Comparison of ENCODE assay signal across 17 mouse cellular contexts in genomic region chr6:50445616-50446015, GRCm38 (mm10). TPM values are rescaled to one million over a fixed set of nuclear protein-coding genes. Genes with fewer than 3 reads are reported as not detected.
DNase-seq lines count a peak whose midpoint lies in the region; ATAC-seq and TF ChIP-seq lines count a peak whose summit lies in the region.
"Had no signal": no experiment of that assay in that cellular context is flagged by ENCODE, and none has a peak within 500 bp of the region (broad histone marks: within the 10 kb centered on the region; RNA-seq: fewer than 3 reads in every experiment).

No protein-coding gene starts in this region.

- no peaks in the 10 kb centered on the region for H3K4me1 ChIP-seq in embryonic facial prominence, embryonic 14.5 days (ENCODE audit: control insufficient read depth, insufficient read depth, low read length)
- no peaks in the 10 kb centered on the region; the same call in 1 of the 2 replicates for H3K4me1 ChIP-seq in embryonic facial prominence, embryonic 10.5 days
- H3K4me1 ChIP-seq in intestine, postnatal 0 days (replicated peaks; ENCODE audit: control insufficient read depth, insufficient read depth, low read length), result no peaks in the 10 kb centered on the region
- no peaks in the 10 kb centered on the region for H3K4me1 ChIP-seq in intestine, embryonic 15.5 days (replicated peaks)
- no peaks in the 10 kb centered on the region for H3K4me1 ChIP-seq in midbrain, embryonic 14.5 days (ENCODE audit: control insufficient read depth, insufficient read depth, low read length)
- H3K4me1 ChIP-seq in midbrain, embryonic 10.5 days, result no peaks in the 10 kb centered on the region
- H3K4me1 ChIP-seq: hindbrain, embryonic 15.5 days; limb, embryonic 15.5 days; stomach, embryonic 15.5 days had no signal

- peak; percentile 49; the same call in 1 of the 2 replicates for ATAC-seq in embryonic facial prominence, embryonic 14.5 days (ENCODE audit: low read depth)
- ATAC-seq in intestine, postnatal 0 days, result peak; percentile 65
- ATAC-seq in intestine, embryonic 15.5 days, result no peak
- no peak for ATAC-seq in midbrain, embryonic 14.5 days (ENCODE audit: low FRiP score, low TSS enrichment)
- ATAC-seq: CD4-positive, CD25-positive, alpha-beta regulatory T cell, adult 4 months had no signal

- H3K9me3 ChIP-seq in embryonic facial prominence, embryonic 14.5 days (ENCODE audit: control insufficient read depth, low read length), result no peaks in the 10 kb centered on the region
- H3K9me3 ChIP-seq in embryonic facial prominence, embryonic 10.5 days, result no peaks in the 10 kb centered on the region
- no peaks in the 10 kb centered on the region for H3K9me3 ChIP-seq in intestine, postnatal 0 days (ENCODE audit: control insufficient read depth)
- no peaks in the 10 kb centered on the region for H3K9me3 ChIP-seq in intestine, embryonic 15.5 days
- H3K9me3 ChIP-seq in midbrain, embryonic 14.5 days (ENCODE audit: control insufficient read depth, low read length), result no peaks in the 10 kb centered on the region
- 0 out of 2 replicates have a peak, but pooled peaks cover 4% of the 10 kb centered on the region for H3K9me3 ChIP-seq in midbrain, embryonic 10.5 days (replicated peaks)
- H3K9me3 ChIP-seq: G1E; hindbrain, embryonic 15.5 days; limb, embryonic 15.5 days; stomach, embryonic 15.5 days had no signal

- H3K9ac ChIP-seq in embryonic facial prominence, embryonic 14.5 days (ENCODE audit: low read depth, low read length), result no peak overlapping the region
- H3K9ac ChIP-seq in intestine, postnatal 0 days (ENCODE audit: low read depth, low read length), result no peak overlapping the region
- no peak overlapping the region for H3K9ac ChIP-seq in intestine, embryonic 15.5 days
- H3K9ac ChIP-seq in midbrain, embryonic 14.5 days (replicated peaks; ENCODE audit: low read length), result no peak overlapping the region
- H3K9ac ChIP-seq: hindbrain, embryonic 15.5 days; limb, embryonic 15.5 days; stomach, embryonic 15.5 days had no signal

- WGBS in embryonic facial prominence, embryonic 14.5 days, result 57% methylated on average over 2 of the region's 2 CpGs
- WGBS in embryonic facial prominence, embryonic 10.5 days, result 75% methylated on average over 2 of the region's 2 CpGs
- WGBS in intestine, postnatal 0 days, result 35% methylated on average over 2 of the region's 2 CpGs
- 73% methylated on average over 2 of the region's 2 CpGs for WGBS in intestine, embryonic 15.5 days
- WGBS in midbrain, embryonic 14.5 days, result 34% methylated on average over 2 of the region's 2 CpGs
- 56% methylated on average over 2 of the region's 2 CpGs for WGBS in midbrain, embryonic 10.5 days

- H3K36me3 ChIP-seq in embryonic facial prominence, embryonic 14.5 days (ENCODE audit: control insufficient read depth, insufficient read depth, low read length), result no peaks in the 10 kb centered on the region
- 0 out of 2 replicates have a peak, but pooled peaks cover 3% of the 10 kb centered on the region for H3K36me3 ChIP-seq in embryonic facial prominence, embryonic 10.5 days (replicated peaks)
- peaks cover under 1% of the 10 kb centered on the region; the same call in 1 of the 2 replicates for H3K36me3 ChIP-seq in intestine, postnatal 0 days (ENCODE audit: control insufficient read depth, insufficient read depth)
- no peaks in the 10 kb centered on the region for H3K36me3 ChIP-seq in intestine, embryonic 15.5 days
- no peaks in the 10 kb centered on the region for H3K36me3 ChIP-seq in midbrain, embryonic 14.5 days (ENCODE audit: control insufficient read depth, insufficient read depth, low read length)
- no peaks in the 10 kb centered on the region for H3K36me3 ChIP-seq in midbrain, embryonic 10.5 days
- H3K36me3 ChIP-seq: G1E; hindbrain, embryonic 15.5 days; limb, embryonic 15.5 days; stomach, embryonic 15.5 days had no signal

- no peak overlapping the region for H3K4me3 ChIP-seq in embryonic facial prominence, embryonic 14.5 days (ENCODE audit: low read depth, low read length)
- no peak overlapping the region for H3K4me3 ChIP-seq in embryonic facial prominence, embryonic 10.5 days
- H3K4me3 ChIP-seq in intestine, postnatal 0 days (ENCODE audit: low read depth, low read length), result no peak overlapping the region
- no peak overlapping the region for H3K4me3 ChIP-seq in intestine, embryonic 15.5 days (replicated peaks)
- no peak overlapping the region for H3K4me3 ChIP-seq in midbrain, embryonic 14.5 days (replicated peaks; ENCODE audit: low read depth, low read length)
- H3K4me3 ChIP-seq in midbrain, embryonic 10.5 days, result no peak overlapping the region
- H3K4me3 ChIP-seq: erythroblast, embryonic 14.5 days; hindbrain, embryonic 15.5 days; limb, embryonic 15.5 days; stomach, embryonic 15.5 days had no signal

- H3K4me2 ChIP-seq in embryonic facial prominence, embryonic 14.5 days (ENCODE audit: low read depth, low read length), result no peak overlapping the region
- H3K4me2 ChIP-seq in intestine, postnatal 0 days (replicated peaks; ENCODE audit: low read depth), result no peak overlapping the region
- H3K4me2 ChIP-seq in intestine, embryonic 15.5 days (replicated peaks), result no peak overlapping the region
- no peak overlapping the region for H3K4me2 ChIP-seq in midbrain, embryonic 14.5 days (ENCODE audit: low read length)
- H3K4me2 ChIP-seq: hindbrain, embryonic 15.5 days; limb, embryonic 15.5 days; stomach, embryonic 15.5 days had no signal

- no peak for TF ChIP-seq CTCF in intestine, postnatal 0 days (IDR thresholded peaks at IDR 0.05; ENCODE audit: low read depth)

- no peaks in the 10 kb centered on the region for H3K27me3 ChIP-seq in embryonic facial prominence, embryonic 14.5 days (replicated peaks; ENCODE audit: control insufficient read depth, insufficient read depth, low read length)
- no peaks in the 10 kb centered on the region for H3K27me3 ChIP-seq in embryonic facial prominence, embryonic 10.5 days (replicated peaks; ENCODE audit: low read depth, poor library complexity, severe bottlenecking)
- H3K27me3 ChIP-seq in intestine, postnatal 0 days (replicated peaks; ENCODE audit: control insufficient read depth, insufficient read depth, low read length), result no peaks in the 10 kb centered on the region
- no peaks in the 10 kb centered on the region for H3K27me3 ChIP-seq in intestine, embryonic 15.5 days (replicated peaks)
- no peaks in the 10 kb centered on the region for H3K27me3 ChIP-seq in midbrain, embryonic 14.5 days (ENCODE audit: control insufficient read depth, insufficient read depth, low read length)
- H3K27me3 ChIP-seq in midbrain, embryonic 10.5 days (ENCODE audit: low read depth, poor library complexity, severe bottlenecking), result no peaks in the 10 kb centered on the region
- H3K27me3 ChIP-seq: hindbrain, embryonic 15.5 days; limb, embryonic 15.5 days; stomach, embryonic 15.5 days had no signal

- DNase-seq in embryonic facial prominence, embryonic 14.5 days (ENCODE audit: low spot score), result peak; percentile 57
- no peak for DNase-seq in embryonic facial prominence, embryonic 10.5 days (ENCODE audit: low spot score)
- DNase-seq in midbrain, embryonic 14.5 days, result peak; percentile 59
- DNase-seq in midbrain, embryonic 10.5 days (ENCODE audit: low spot score), result no peak
- no peak for DNase-seq in left cerebral cortex, adult 18-20 months (ENCODE audit: low spot score in 2 of 2)
- no peak for DNase-seq in cerebellum, postnatal 4 days (ENCODE audit: low spot score in 2 of 2)
- DNase-seq: cerebellum, postnatal 14 days; gastrocnemius, postnatal 36 days; lung, adult 18-20 months had no signal

- H3K27ac ChIP-seq in embryonic facial prominence, embryonic 14.5 days (replicated peaks; ENCODE audit: low read depth, low read length), result no peak overlapping the region
- H3K27ac ChIP-seq in embryonic facial prominence, embryonic 10.5 days (replicated peaks), result no peak overlapping the region
- H3K27ac ChIP-seq in intestine, postnatal 0 days (ENCODE audit: low read depth, low read length), result no peak overlapping the region
- H3K27ac ChIP-seq in intestine, embryonic 15.5 days, result no peak overlapping the region
- H3K27ac ChIP-seq in midbrain, embryonic 14.5 days (replicated peaks; ENCODE audit: low read depth, low read length), result no peak overlapping the region
- no peak overlapping the region for H3K27ac ChIP-seq in midbrain, embryonic 10.5 days (replicated peaks)
- H3K27ac ChIP-seq: hindbrain, embryonic 15.5 days; limb, embryonic 15.5 days; stomach, embryonic 15.5 days had no signal

RNA-seq across cellular contexts. Expression of gene Osbpl3, which starts 10.4 kb away (rescaled TPM):
- polyA plus RNA-seq in embryonic facial prominence, embryonic 14.5 days (2014; fragmentation: Nextera tagmentation; extraction: Ambion mirVana), result 9.7 and 10.6 TPM in 2 replicates
- 9.0 and 9.8 TPM in 2 replicates for polyA plus RNA-seq in embryonic facial prominence, embryonic 10.5 days (2016; fragmentation: Nextera tagmentation; extraction: Ambion mirVana)
- polyA plus RNA-seq in intestine, postnatal 0 days (2015; fragmentation: Nextera tagmentation; extraction: Ambion mirVana), result 12.5 and 13.6 TPM in 2 replicates
- polyA plus RNA-seq in intestine, embryonic 15.5 days (2015; fragmentation: Nextera tagmentation; extraction: Ambion mirVana), result 7.4 TPM in 2 replicates
- 4.2 and 5.5 TPM in 2 replicates for polyA plus RNA-seq in midbrain, embryonic 14.5 days (2014; fragmentation: Nextera tagmentation; extraction: Ambion mirVana)
- 6.7 and 7.3 TPM in 2 replicates for polyA plus RNA-seq in midbrain, embryonic 10.5 days (2016; fragmentation: Nextera tagmentation; extraction: Ambion mirVana)
- total RNA-seq in left cerebral cortex, adult 18-20 months (2021), result 10 to 100 TPM; 42.6 to 44.3 TPM
- polyA plus RNA-seq: erythroblast, embryonic 14.5 days; G1E had no signal

Comparison
In these comparisons a context has a peak if more than half of its experiments do, and no peak if none do; other contexts are left out.
1. ATAC-seq: peak in embryonic facial prominence, embryonic 14.5 days (single experiment) and intestine, postnatal 0 days (single experiment); none in intestine, embryonic 15.5 days (single experiment) and midbrain, embryonic 14.5 days (single experiment).
2. DNase-seq: peak in embryonic facial prominence, embryonic 14.5 days (single experiment) and midbrain, embryonic 14.5 days (single experiment); none in embryonic facial prominence, embryonic 10.5 days (single experiment), midbrain, embryonic 10.5 days (single experiment), left cerebral cortex, adult 18-20 months (0 of 2) and cerebellum, postnatal 4 days (0 of 2).